Mouse (Mus musculus): ENCODE data around the gene Map3k20.

GRCm38 (mm10) chr2:72416095-72417080 lies 131.0 kb downstream of the Map3k20 start:
- no peak for TF ChIP-seq CTCF (IDR thresholded peaks at IDR 0.05; ENCODE audit: insufficient read depth, low read length)
- TF ChIP-seq POLR2A (IDR thresholded peaks at IDR 0.05; ENCODE audit: borderline replicate concordance, extremely low read depth, low read depth, low read length): no peak

All from lung, adult 2 months (tissue).